Mouse (Mus musculus) liver, postnatal 0 days (tissue): ENCODE results near the gene Scn3a. TPM values are rescaled to one million over a fixed set of nuclear protein-coding genes. Genes with fewer than 3 reads are reported as not detected.
A peak's percentile ranks its signal among the peaks of the same experiment; 100 is the strongest.

Experiments
- ATAC-seq: fragments of 200-750 bp; cut with Nextera tagmentation; 2 replicates; pipeline ENCODE4 v1.8.0; 2017; ENCODE audit warnings: mild to moderate bottlenecking, moderate library complexity
- DNase-seq: peaks from one replicate; pipeline ENCODE4 v3.0.0-alpha.2; 2016
- H3K27ac ChIP-seq: fragments of 300-500 bp; sonication (generic); 2 replicates; pipeline ENCODE4 v1.5.1; 2014; ENCODE audit warnings: antibody characterized with exemption, moderate library complexity, mild to moderate bottlenecking, low read depth
- H3K27me3 ChIP-seq: fragments of 300-500 bp; sonication (generic); 2 replicates; pipeline ENCODE4 v1.6.1; 2014; ENCODE audit warnings: low read length, control low read depth, mixed read lengths; ENCODE audit not compliant: insufficient read depth
- H3K36me3 ChIP-seq: fragments of 300-500 bp; sonication (generic); replicated peaks from 2 replicates; pipeline ENCODE4 v1.6.1; 2014; ENCODE audit warnings: mild to moderate bottlenecking, control low read depth, low read length, moderate library complexity, mixed read lengths; ENCODE audit not compliant: insufficient read depth
- H3K4me1 ChIP-seq: fragments of 300-500 bp; sonication (generic); 2 replicates; pipeline ENCODE4 v1.6.1; 2014; ENCODE audit warnings: antibody characterized with exemption, mild to moderate bottlenecking, control low read depth; ENCODE audit not compliant: insufficient read depth
- H3K4me2 ChIP-seq: fragments of 300-500 bp; sonication (generic); 2 replicates; pipeline ENCODE4 v1.6.1; 2014; ENCODE audit warnings: low read depth, mild to moderate bottlenecking, low read length, moderate library complexity, mixed read lengths
- H3K4me3 ChIP-seq: fragments of 300-500 bp; sonication (generic); 2 replicates; pipeline ENCODE4 v1.5.1; 2014; ENCODE audit warnings: low read depth, low read length
- H3K9ac ChIP-seq: fragments of 300-500 bp; sonication (generic); replicated peaks from 2 replicates; pipeline ENCODE4 v1.6.1; 2014; ENCODE audit warnings: mild to moderate bottlenecking, moderate library complexity
- H3K9me3 ChIP-seq: fragments of 300-500 bp; sonication (generic); 2 replicates; pipeline ENCODE4 v1.6.1; 2016; ENCODE audit warnings: mild to moderate bottlenecking, control low read depth, low read length, mixed read lengths
- CTCF ChIP-seq: sonication (generic); IDR thresholded peaks from 2 replicates; pipeline ENCODE4 v1.5.1; 2016; ENCODE audit warnings: antibody characterized with exemption, low read depth
- EP300 ChIP-seq: IDR thresholded peaks from 2 replicates; pipeline ENCODE4 v1.6.1; 2016; ENCODE audit warnings: antibody characterized with exemption, low read depth, mild to moderate bottlenecking
- WGBS: fragments of 180-500 bp; shearing (Covaris S2); extraction: QIAGEN DNeasy Blood & Tissue Kit; methylation state at CpG from one replicate; pipeline ENCODE4 v1.1.7; 2014; ENCODE audit not compliant: insufficient replicate concordance; 5-methylcytosine and 5-hydroxymethylcytosine counted together
- polyA plus RNA-seq: library from polyadenylated mRNA; unstranded; fragments of >200 nt; fragmentation: Nextera tagmentation; extraction: Ambion mirVana; gene quantifications from 2 replicates; pipeline ENCODE4 v1.2.1, GENCODE M21; 2015

Scn3a gene
- polyA plus RNA-seq, 1 experiment from 2014 or later = 0.12 TPM

GRCm38 (mm10) chr2:65418608-65419007, 148.8 kb downstream of the Scn3a start:
- Histone ChIP-seq H3K36me3 (no peaks in the 10 kb centered on the region), H3K4me3 (no peak overlapping the region), H3K27ac (no peak overlapping the region), H3K9ac (no peak overlapping the region), H3K9me3 (no peaks in the 10 kb centered on the region), H3K4me1 (no peaks in the 10 kb centered on the region), H3K27me3 (no peaks in the 10 kb centered on the region), H3K4me2 (no peak overlapping the region)
- 53% methylated on average over 1 of the region's 1 CpGs for WGBS
- DNase-seq (no peak), ATAC-seq (no peak)
- TF ChIP-seq CTCF (no peak), EP300 (no peak)

DNA sequence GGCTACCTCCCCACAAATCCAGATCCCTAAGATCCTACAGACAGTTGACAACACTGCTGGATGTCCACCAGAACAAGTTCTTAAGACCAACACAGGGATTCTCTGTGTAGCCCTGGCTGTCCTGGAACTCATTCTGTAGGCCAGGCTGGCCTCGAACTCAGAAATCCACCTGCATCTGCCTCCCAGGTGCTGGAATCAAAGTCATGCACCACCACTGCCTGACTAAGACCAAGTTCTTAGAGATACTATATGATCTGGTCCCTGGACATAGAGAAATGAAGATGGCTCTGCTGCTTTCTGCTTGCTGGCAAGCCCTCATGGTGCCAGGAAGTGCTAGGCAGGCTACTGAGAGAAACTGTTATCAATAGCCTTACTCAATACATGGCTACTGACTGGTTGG, 150.9 kb downstream of the Scn3a start:
- 82% methylated on average over 1 of the region's 1 CpGs for WGBS
- no peaks in the 10 kb centered on the region for H3K36me3 ChIP-seq
- no peaks in the 10 kb centered on the region for H3K27me3 ChIP-seq

GRCm38 (mm10) chr2:65415294-65415693, 152.1 kb downstream of the Scn3a start:
- ATAC-seq = no peak
- no peak overlapping the region for H3K9ac ChIP-seq
- H3K27me3 ChIP-seq = no peaks in the 10 kb centered on the region
- no peak overlapping the region for H3K4me3 ChIP-seq
- 8% methylated on average over 2 of the region's 2 CpGs for WGBS
- no peak for TF ChIP-seq CTCF
- no peak for TF ChIP-seq EP300
- H3K27ac ChIP-seq = no peak overlapping the region
- DNase-seq = no peak
- H3K4me2 ChIP-seq = no peak overlapping the region
- no peaks in the 10 kb centered on the region for H3K4me1 ChIP-seq
- no peaks in the 10 kb centered on the region for H3K36me3 ChIP-seq
- no peaks in the 10 kb centered on the region for H3K9me3 ChIP-seq

More for the DNA sequence above, 150.9 kb downstream of the Scn3a start:
- ATAC-seq (no peak), DNase-seq (no peak)
- Histone ChIP-seq H3K4me1 (no peaks in the 10 kb centered on the region), H3K9ac (no peak overlapping the region), H3K27ac (no peak overlapping the region), H3K4me3 (no peak overlapping the region), H3K4me2 (no peak overlapping the region), H3K9me3 (no peaks in the 10 kb centered on the region)
- TF ChIP-seq CTCF (no peak), EP300 (no peak)

DNA sequence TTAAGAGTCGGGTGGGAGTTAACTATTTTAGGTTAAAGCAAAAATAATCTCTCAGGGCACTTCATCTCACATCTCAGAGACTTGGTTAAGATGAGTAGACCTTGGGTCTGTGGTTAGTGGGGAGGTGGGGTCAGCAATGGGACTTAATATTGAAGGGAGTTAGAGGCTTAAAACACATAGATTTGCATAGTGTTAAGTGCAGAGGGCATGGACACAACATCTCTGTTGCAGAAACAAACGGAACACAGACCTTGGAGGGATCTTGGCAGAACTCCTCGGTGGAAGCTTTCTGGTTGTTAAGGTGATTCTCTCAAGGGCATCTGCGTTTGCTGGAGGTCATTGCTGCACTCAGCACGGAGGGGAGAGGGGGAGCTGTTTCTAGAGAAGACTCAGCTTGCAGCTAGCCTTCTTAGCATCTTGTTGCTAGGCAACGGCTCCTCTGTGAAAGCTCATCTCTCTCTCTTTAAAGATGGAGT, 152.6 kb downstream of the Scn3a start:
- Histone ChIP-seq H3K9me3 (no peaks in the 10 kb centered on the region), H3K27ac (no peak overlapping the region), H3K36me3 (no peaks in the 10 kb centered on the region), H3K4me3 (no peak overlapping the region), H3K27me3 (no peaks in the 10 kb centered on the region), H3K4me1 (no peaks in the 10 kb centered on the region), H3K4me2 (peak overlapping the region; percentile 71), H3K9ac (no peak overlapping the region)
- 8% methylated on average over 6 of the region's 6 CpGs for WGBS
- no peak for DNase-seq
- ATAC-seq = no peak
- TF ChIP-seq EP300 (no peak), CTCF (no peak)

GRCm38 (mm10) chr2:65414237-65414636, 153.2 kb downstream of the Scn3a start:
- Histone ChIP-seq H3K9me3 (no peaks in the 10 kb centered on the region), H3K4me1 (no peaks in the 10 kb centered on the region), H3K9ac (no peak overlapping the region), H3K27ac (no peak overlapping the region), H3K36me3 (no peaks in the 10 kb centered on the region), H3K4me2 (peak overlapping the region; percentile 71), H3K27me3 (no peaks in the 10 kb centered on the region), H3K4me3 (peak overlapping the region; percentile 30; the same call in 1 of the 2 replicates)
- ATAC-seq = peak; percentile 70
- no peak for TF ChIP-seq CTCF
- TF ChIP-seq EP300 = no peak
- peak; percentile 55 for DNase-seq
- WGBS = 0% methylated on average over 7 of the region's 7 CpGs

GRCm38 (mm10) chr2:65413746-65414145, 153.7 kb downstream of the Scn3a start:
- peak; percentile 59 for ATAC-seq
- H3K27ac ChIP-seq = no peak overlapping the region

More at GRCm38 (mm10) chr2:65413746-65414145, 153.7 kb downstream of the Scn3a start:
- TF ChIP-seq CTCF (peak; percentile 64), EP300 (no peak)
- H3K9me3 ChIP-seq = no peaks in the 10 kb centered on the region
- under 1% methylated on average over 3 of the region's 3 CpGs for WGBS
- DNase-seq = no peak
- no peaks in the 10 kb centered on the region for H3K27me3 ChIP-seq
- H3K4me1 ChIP-seq = no peaks in the 10 kb centered on the region
- H3K4me3 ChIP-seq = peak overlapping the region; percentile 30; the same call in 1 of the 2 replicates
- no peaks in the 10 kb centered on the region for H3K36me3 ChIP-seq
- H3K4me2 ChIP-seq = peak overlapping the region; percentile 71
- no peak overlapping the region; the same call in 1 of the 2 replicates for H3K9ac ChIP-seq

Other genes with a start within 250 kb of the Scn3a start
- 0.12 TPM in 1 of 2 replicates, not detected in the other for gene Slc38a11, start 203.6 kb downstream of the Scn3a start, polyA plus RNA-seq
- 0.02 and 0.05 TPM in 2 replicates for gene Scn2a, start 53.1 kb upstream of the Scn3a start, polyA plus RNA-seq